Mouse (Mus musculus) frontal cortex, postnatal 14 days (tissue): ENCODE measurements around the gene Mvp.

Experiments used
- DNase-seq, 2 experiments: peaks; one replicate each; pipeline ENCODE4 v3.0.0; 2022; ENCODE audit warnings: low spot score in 2 of 2

The Mvp gene

GRCm38 (mm10) chr7:126950647-126951615, 63.5 kb downstream of the Mvp start:
- DNase-seq: peak in 1 of 2 experiments; percentile 46

DNA sequence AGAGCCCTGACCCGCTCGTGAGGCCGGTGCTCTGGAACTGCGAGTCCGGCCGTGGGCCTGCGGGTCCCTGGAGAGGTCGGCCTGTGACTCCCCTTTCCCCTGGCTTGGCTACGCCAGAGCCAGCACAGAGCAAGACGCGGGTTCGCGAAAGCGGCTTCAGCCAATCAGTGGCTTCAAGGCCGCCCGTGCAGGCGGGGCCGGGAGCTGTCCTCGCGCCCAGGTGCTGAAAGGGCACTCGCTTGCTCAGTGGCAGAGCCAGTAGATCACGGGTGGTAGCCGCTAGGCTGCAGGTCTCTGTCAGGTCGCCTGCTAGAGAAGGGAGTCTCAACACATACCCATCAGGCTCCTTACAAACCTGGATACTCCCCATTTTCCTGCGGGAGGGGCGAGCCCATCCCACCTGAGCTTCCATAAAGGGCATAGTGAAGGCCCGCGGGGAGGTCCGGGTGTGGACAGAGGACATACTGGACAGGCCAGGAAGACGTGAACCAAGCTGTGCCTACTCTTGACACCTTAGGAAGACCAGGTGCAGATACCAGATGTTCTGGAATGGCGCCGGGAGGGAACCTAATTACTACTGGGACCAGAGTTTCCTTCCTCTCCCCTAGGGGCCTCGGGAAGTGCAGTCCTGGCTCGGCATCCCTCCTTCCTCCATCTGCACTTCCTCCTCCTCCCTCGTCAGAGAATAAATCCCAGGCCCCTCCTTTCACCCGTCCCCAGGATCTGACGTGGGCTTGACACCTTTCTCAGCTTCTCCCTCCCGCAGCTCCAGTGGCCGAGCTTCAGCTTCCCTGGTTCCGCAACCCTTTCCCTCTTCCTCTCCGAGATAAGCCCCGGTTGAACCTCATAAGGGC, 64.4 kb downstream of the Mvp start, which contains the start of gene Sez6l2:
Gene Sez6l2 (plus strand): TSS at position 771 of the 854 bp plus-strand sequence.
- peak; percentile 75 to 77 for DNase-seq

DNA sequence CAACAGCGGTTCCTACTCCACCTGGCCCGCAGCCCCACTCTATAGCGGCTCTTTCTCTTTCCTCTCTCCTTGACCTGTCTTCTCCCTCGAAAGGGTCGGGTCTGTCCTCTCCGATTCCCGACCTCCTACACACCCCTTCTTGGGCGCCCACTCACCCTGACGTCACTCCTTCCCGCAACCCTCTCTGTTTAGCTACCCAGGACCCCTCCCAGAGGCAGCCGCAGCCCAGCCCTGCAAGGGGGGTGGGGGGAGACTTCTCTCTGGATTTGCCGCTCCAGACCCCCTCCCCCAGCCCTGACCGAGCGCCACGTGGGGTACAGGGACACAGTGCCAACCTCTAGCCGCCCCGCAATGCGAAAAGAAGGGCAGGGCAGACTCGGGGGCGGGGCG, 65.0 kb downstream of the Mvp start, which contains the start of gene Asphd1:
Gene Asphd1 (minus strand): TSS at position 180 of the 390 bp plus-strand sequence.
- DNase-seq: peak; percentile 62 to 69

- no peak for DNase-seq
These were observed 65.8 kb downstream of the Mvp start for GRCm38 (mm10) chr7:126948626-126949025.

DNA sequence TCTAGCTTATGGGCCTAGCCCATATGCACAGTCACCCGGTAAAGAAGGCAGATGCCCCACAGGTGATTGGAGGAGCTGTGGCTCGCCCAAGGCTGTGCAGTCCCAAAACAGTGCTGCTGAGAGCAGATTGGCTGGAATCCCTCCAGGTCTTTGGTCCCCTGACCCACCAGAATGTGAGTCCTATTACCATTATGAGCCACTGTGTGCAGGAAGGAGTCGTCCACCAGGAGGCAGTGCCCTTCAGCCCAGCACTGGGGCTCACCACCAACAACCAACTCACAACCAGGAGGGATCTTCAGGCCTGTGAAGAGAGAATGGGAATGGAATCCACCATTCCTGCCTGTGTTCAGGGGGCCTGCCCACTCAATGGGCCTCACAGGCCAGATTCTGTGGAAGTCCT, 67.9 kb downstream of the Mvp start:
- DNase-seq: no peak

GRCm38 (mm10) chr7:126941801-126942200, 72.6 kb downstream of the Mvp start:
- no peak for DNase-seq

- DNase-seq: no peak
These were observed 73.2 kb downstream of the Mvp start for GRCm38 (mm10) chr7:126941171-126941570.
